Mouse (Mus musculus) v-Abl transformed pro-B cells (cell line): ENCODE results near the gene Med24.
"Not testable (repeated sequence)": the region's sequence is repeated elsewhere in the genome, so short reads cannot be mapped to it uniquely, and the experiment has no call there.

Source experiments
- in situ Hi-C, 2 experiments: fragments of 400-800 bp; cut with MboI; formaldehyde crosslinking; loops; one replicate each; pipeline ENCODE4 v1.15.1; 2025; ENCODE audit not compliant: unreplicated experiment in 2 of 2

The Med24 gene

DNA sequence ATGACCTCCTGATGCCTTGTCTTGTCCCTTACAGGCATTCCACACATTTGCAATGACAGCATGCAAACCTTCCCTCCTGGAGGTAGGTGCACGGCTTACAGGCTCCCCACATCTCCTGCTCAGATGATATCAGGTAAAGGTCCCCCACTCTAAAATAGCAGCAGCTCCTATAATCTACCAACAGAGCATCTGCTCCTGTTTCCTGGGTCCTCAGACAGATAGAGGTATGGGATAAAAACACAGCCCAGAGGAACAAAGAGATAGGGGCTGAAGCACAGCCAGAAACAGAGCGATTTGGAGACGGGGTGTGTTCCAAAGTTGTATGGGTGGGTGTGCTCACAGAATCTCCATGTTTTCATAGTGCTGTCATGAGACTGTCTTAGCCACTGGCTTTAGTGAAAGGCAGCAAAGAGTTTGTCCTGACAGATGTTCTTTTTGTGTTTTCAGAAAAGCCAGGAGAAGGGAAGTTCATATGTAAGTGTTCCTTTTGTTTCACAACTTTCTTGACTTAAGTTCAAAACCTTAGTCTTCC is 57.9 kb downstream of the Med24 start:
- in situ Hi-C loops: loop anchor here in 1 of 2 experiments (10.0 kb wide), 1 partner anchor 67 kb away; no protein-coding TSS in a partner anchor

DNA sequence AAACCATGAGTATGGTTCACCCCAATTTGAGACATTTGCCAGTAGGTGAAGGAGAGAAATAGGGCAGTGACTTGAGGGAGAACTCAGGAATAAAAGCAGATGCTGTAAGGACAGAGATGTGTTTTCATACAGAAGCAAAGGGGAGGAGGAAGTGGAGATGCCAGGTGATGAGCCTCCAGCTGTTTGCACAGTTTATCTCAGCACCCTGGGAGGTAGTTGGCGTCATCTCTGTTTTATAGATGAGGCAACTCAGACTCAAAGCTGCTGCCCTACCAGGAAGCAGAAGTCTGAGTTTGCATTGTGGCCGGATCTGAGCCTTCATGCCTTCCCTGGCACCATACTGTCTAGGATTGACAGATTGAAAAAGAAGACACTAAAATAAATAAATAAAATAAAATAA is 60.3 kb downstream of the Med24 start:
- in situ Hi-C loops: no loop called here

DNA sequence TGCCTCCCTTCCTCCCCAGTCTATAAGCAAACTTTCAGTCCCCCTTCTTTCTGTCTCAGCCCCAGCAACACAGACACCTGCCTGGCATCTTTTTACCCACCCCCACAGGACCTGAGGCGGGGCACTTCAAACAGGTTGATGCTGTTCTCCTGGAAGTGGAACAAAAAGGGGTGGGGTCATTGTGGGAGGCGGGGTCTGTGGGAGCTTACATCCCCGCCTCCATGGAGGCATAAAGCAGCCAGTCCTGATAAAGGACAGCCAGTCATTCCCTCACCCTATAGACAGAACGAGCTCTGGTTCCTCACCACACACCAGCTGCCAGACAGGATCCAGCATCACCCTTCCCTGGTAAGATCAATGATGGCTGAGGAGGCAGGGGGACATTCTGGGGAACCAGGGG is 65.1 kb downstream of the Med24 start, which contains the start of gene Gsdma:
TSS of gene Gsdma (plus strand) at position 261 of the 400 bp plus-strand sequence.
- in situ Hi-C loops: no loop called here

DNA sequence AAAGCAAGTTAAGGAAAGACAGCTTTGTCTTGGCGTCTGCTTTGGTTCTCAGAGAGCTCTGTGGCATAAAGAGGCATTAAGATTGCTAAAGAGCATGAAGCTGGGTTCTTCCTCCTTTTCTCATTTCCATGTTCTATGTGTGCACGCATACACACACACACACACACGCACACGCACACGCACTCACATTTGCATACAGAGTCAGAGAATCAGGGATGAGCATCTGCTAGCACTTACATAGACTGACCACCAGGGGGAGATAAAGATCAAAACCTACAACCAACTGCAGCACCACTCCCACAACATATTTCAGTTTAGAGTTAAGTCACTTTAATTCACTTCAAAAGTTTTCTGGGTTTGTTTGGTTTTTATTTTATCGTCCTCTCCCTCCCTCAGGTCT is 68.7 kb downstream of the Med24 start:
- in situ Hi-C loops: no loop called here

DNA sequence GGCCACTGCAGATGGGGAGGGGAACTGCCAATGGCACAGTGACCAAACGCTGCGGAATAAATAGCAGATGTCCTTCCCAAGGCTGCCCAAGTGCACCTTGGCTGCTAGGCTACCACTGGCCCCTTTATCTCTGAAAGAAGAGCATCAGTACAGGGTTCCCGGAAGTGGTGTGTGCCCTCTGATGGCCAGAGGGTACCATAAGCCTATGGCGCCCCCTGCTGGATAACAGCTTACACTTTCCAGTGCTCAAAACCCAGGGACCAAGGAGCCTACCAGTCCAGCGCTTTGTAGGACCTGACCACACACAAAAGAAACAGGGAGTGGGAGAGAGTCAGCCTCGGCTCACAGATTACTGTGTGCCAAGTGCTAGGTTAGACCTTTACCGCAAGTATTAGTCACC is 74.2 kb downstream of the Med24 start:
- in situ Hi-C loops: not testable (repeated sequence)
